Mouse (Mus musculus) G1E-ER4 (cell line): Measurements from ENCODE around the gene Ttc26. TPM values are rescaled to one million over a fixed set of nuclear protein-coding genes. Genes with fewer than 3 reads are reported as not detected.

Experiments
- GATA1 ChIP-seq: IDR thresholded peaks from one replicate; pipeline ENCODE4 v1.8.0; 2012; ENCODE audit warnings: low read length, inconsistent platforms
- polyA plus RNA-seq: library from polyadenylated mRNA; stranded (reverse); fragments of >175 nt; gene quantifications from 2 replicates; pipeline ENCODE4 v1.2.3, GENCODE M21; 2012

Gene Ttc26
- polyA plus RNA-seq, result 0.06 and 0.51 TPM in 2 replicates

- no peak for TF ChIP-seq GATA1
Measured at GRCm38 (mm10) chr6:38381129-38381771, at the start of gene Ttc26. TSS of gene Ttc26 (plus strand) at chr6:38381469.

DNA sequence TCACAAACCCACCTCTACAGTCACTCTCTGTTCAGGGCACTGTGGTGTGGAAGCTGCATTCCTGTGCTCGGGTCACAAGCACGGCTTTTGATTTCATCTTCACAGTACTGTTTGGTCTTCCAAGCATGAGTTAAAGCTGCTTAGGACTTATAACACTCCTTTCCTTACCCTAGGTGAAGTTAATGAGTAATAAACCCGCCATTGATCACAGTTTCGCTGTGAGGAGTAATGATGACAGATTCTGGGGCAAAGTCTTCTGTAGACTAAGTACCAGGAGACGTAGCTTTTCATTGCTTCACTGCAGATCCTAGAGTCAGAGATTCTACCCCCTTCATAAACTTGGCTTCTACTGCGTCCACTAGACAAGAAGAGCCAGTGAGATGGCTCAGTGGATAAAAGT is 46.0 kb upstream of the Ttc26 start:
- TF ChIP-seq GATA1, result no peak

- TF ChIP-seq GATA1, result no peak
Measured at GRCm38 (mm10) chr6:38337166-38337705, 44.0 kb upstream of the Ttc26 start.

GRCm38 (mm10) chr6:38337951-38338350 is 43.3 kb upstream of the Ttc26 start:
- TF ChIP-seq GATA1, result no peak

- no peak for TF ChIP-seq GATA1
Measured at GRCm38 (mm10) chr6:38339078-38339477, 42.2 kb upstream of the Ttc26 start.

GRCm38 (mm10) chr6:38341751-38342665 is 39.3 kb upstream of the Ttc26 start:
- TF ChIP-seq GATA1, result peak; percentile 90

DNA sequence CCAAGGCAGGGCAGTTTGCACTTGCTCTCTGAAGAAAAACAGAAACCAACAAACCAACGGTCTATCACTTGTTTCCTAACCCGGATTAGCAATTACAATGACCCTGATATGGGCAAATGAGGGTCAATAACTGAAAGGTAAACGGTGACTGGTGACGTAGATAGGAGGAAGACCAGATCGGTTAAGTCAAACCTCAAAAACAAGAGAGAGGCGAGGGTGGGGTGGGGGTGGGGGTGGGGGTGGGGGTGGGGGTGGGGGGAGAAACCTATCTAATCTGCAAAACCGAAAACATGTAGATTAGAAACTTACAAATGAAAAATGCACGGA is 38.6 kb upstream of the Ttc26 start:
- TF ChIP-seq GATA1, result no peak

DNA sequence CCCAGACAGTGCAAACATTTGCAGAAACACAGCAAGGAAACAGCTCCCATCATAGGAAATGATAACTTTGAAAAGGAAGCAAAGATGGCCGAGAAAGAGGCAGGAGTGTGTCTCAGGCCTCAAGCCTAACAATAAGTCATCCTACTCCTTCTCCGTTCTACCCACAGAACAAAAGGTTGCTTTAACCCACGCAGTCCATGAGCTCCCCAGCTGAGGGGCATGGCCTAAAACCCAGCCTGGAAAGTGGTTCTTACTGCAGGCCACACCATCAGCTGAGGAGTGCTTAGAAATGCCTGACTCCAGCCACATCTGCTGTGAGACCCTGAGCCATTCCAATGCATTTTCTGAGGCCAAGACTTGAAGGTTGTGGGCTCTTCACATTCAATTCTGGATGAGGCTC is 37.7 kb upstream of the Ttc26 start:
- no peak for TF ChIP-seq GATA1

GRCm38 (mm10) chr6:38344006-38344670 is 37.1 kb upstream of the Ttc26 start:
- no peak for TF ChIP-seq GATA1

GRCm38 (mm10) chr6:38345796-38346195 is 35.5 kb upstream of the Ttc26 start:
- TF ChIP-seq GATA1, result no peak

- no peak for TF ChIP-seq GATA1
Measured at GRCm38 (mm10) chr6:38347875-38348274, 33.4 kb upstream of the Ttc26 start.

- no peak for TF ChIP-seq GATA1
Measured at GRCm38 (mm10) chr6:38348811-38349453, 32.3 kb upstream of the Ttc26 start.

- no peak for TF ChIP-seq GATA1
Measured at GRCm38 (mm10) chr6:38349806-38350205, 31.5 kb upstream of the Ttc26 start.

DNA sequence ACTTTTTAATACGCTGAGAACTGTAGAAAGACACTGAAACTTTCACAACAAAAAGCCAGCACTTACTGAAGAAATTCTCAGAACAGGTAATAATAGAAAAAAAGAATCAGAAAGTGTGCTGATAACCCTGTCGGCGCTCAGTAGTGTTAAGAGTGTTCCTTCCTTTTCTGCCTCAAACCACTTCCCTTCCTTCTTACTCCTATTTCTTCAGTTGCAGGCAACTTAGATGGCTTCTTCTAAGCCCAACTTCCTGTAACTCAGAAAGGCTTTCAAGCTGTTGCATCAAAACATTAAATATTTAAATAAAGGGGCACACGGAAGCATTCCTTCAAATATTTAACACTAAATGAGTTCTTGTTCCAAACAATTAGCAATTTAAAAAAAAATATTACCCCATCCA is 29.3 kb upstream of the Ttc26 start:
- TF ChIP-seq GATA1, result no peak

GRCm38 (mm10) chr6:38352451-38352850 is 28.8 kb upstream of the Ttc26 start:
- no peak for TF ChIP-seq GATA1

DNA sequence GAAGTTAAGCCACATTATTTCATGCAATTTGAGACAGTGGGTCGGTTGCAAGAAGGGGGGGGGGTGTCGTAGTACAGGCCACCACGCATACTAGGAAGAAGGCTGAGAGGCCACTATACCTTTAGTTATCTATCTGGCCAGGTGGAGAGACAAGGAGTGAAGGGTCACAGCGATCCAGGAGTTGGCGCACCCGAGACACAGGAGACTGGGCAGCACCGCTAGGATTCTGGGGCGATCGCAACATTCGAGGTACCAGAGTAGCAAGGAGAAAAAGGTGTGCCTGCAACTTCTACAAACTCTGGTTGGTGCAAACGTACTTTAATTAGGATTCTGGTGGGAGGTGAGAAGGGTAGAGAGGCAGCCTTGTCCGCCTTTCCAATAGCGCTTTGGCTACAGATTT is 28.1 kb upstream of the Ttc26 start:
- TF ChIP-seq GATA1, result no peak
